Mouse (Mus musculus) layer of hippocampus, adult 8-10 months (tissue): ENCODE data around the gene Cela1. TPM values are rescaled to one million over a fixed set of nuclear protein-coding genes. Genes with fewer than 3 reads are reported as not detected.

Source experiments
- DNase-seq, 2 experiments: peaks; one replicate each; pipeline ENCODE4 v3.0.0; 2022; ENCODE audit warnings: low spot score in 2 of 2
- total RNA-seq, 4 experiments: library from RNA; stranded (reverse); gene quantifications; 2 replicates each; pipeline ENCODE4 v1.2.4; 2022

The Cela1 gene
- total RNA-seq, 4 experiments from 2014 or later, result 0.68 to 7.5 (median 5.7) TPM

DNA sequence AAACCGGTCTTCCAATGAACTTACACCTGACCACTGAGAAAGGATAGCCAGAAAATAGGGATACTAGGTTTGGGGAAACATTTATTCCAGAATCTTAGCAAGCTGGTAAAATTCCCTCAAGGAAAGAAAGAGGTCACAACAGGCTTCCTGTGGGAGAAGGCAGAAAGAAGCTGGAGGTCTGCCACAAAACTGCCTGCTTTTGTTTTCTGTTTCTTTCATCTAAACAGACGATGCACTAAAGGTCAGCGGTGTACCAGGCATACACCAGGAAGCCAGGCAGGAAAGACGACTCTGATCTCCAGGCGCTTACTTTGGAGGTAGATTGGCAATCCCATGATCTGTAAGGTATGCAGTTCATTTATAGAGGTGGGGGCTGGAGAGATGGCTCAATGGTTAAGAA, 16.9 kb downstream of the Cela1 start:
- no peak for DNase-seq

DNA sequence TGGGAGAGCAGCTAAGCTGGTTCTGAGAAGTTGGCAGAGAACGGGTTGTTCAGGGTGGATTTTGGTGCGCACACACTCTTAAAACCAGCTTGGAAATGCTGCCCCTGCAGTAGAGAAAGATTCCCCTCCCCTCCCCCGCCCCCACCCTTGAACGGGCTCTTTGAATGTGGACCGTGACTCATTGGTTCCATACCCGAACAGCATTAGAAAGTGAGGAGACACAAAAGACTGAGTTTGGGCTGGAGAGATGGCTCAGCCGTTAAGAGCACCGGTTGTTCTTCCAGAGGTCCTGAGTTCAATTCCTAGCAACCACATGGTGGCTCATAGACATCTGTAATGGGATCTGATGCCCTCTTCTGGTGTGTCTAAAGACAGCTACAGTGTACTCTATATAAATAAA, 17.7 kb downstream of the Cela1 start:
- no peak for DNase-seq

DNA sequence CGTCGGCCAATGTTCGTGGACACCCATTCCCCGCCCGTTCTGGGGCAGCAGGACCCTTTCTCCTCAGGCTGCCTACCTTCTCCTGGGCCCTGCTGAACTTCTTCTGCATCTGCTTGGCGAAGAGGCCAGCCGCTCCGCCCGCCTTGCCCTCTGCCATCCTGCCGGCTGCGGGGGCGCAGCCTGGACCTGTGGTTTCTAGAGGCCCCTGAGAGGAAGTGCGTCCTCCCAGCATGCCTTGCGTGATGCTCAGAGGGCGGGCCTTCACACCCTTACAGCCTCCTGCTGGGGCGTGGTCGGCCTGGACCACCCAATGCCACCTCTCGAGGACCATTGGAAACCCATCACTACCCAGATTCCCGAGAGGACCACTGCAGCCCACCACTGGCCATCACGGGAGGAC, 18.4 kb downstream of the Cela1 start, which contains the start of gene Bin2:
Gene Bin2, minus strand, starts transcription at position 217 of the 400 bp plus-strand sequence.
- peak in 1 of 2 experiments; percentile 12 for DNase-seq

DNA sequence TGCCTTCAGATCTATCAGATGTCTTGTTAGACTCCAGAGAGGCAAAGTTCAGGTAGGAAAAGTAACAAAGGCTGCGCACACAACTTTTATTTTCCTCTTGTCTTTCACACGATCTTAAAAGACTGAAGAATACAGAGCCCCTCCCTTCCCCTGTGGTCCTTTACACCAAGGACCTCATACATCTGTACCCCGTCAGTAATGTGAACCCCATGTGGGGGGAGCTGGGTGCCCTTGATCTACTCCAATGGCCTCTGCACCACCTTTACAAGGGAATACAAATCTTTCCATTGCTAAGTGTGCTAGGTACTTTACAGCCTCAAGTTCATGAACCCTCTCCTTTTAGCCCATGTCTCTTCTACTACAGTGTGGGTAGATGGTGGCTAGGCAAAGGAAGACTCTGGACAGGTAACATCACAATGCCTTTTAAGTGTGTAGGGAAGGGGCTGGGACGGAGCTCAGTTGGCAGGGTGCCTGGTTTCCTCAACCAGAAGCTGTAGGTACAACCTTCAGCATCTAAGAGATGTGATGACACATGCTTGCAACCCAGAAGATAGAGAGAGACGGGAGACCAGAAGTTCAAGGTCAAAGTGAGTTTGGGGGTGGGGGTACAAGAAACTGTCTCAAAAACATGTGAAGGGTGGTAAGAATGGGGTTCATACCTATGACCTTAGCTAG, 19.7 kb downstream of the Cela1 start:
- no peak for DNase-seq

DNA sequence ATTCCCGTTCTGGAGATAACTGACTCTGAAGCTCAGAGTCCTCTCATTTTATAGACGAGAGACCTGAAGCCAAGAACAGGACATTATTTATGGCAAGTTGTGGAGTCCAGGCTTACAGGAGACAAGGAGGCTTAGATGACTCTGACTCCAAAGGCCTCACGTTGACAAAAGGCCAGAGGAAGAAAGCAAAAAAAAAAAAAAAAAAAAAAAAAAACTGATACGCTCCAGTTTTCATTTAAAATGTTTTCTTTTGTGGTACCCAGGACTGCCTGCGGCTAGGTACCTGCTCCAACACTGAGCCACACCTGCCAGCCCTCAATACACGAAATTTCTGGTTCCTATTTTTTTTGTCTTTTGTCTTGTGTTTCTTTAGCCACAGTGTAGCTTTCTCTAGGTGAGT, 20.3 kb downstream of the Cela1 start:
- DNase-seq, result no peak

DNA sequence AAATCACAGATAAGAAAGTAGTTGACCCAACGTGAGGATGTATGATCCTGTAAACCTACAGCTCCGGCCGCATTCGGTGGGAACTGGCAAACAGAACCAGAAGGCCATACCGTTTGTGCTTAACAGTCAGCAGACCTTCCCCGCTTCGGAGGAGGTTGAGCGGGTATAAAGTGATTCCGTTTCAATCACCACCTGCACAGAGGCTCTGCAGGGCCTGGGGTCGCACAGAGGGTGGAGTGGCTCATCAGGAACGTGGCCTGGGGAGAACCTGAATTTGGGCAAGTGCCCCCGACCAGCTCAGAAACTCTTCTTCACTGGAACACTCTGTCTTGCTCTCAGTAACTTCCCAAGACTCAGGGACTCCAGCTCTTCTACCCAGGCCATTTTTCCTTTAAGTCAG, 20.9 kb downstream of the Cela1 start:
- no peak for DNase-seq

DNA sequence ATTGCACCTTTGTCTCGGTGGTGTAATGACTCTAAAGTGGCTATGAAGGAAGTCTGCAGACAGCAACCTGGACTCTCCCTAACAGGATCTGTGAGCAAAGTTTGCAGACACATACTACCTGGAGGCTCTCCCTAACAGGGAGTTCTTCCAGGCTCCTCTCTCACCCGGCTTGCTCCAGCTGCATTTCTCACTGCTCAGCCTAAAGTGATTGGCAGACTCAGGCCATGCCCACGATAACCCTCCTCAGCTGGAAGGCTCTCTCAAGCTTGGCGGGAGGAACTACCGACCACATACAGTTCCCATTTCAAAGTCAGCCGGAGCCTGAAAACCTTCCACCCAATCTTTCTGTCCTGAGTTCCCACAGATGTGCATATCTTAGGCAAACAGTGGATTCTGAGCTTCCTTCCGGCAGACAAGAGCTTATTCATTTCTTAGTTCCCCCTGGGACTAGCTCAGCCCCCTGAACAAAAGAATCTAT, 21.5 kb downstream of the Cela1 start:
- no peak for DNase-seq

DNA sequence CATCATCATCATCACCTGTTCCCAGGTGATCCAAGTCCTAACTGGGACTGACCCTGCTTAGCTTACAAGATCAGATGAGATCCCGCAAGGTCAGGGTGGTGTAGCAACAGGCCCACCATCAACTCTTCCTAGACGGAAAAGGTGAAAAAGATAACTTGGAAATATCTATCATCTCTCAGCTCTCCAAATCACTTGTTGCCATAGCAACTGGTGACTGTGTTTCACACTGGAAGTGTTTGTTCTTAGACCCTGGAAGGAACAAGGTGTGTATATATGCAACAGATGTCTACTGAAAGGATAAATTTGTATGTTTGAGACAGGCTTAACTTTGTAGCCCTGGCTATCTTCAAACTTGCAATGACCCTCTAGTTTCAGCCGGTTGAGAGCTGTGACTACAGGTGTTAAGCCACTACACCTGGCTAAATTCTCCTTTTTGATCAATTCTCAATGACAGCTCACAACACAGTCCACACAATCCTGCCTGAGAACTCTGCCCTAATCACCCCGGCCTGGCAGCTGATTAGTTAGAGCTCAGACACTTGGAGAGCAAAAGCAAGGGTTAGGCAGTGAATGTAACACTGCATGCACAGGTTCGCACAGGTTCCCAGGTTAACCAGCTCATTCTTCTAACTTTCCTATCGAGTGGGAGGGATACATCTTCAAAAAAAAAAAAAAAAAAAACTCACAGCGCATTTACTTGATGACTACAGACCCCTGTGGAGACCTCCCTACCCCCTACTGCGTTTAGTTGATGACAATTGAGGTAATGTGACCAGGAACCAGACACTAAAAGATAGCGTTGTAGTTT, 22.1 kb downstream of the Cela1 start:
- no peak for DNase-seq

DNA sequence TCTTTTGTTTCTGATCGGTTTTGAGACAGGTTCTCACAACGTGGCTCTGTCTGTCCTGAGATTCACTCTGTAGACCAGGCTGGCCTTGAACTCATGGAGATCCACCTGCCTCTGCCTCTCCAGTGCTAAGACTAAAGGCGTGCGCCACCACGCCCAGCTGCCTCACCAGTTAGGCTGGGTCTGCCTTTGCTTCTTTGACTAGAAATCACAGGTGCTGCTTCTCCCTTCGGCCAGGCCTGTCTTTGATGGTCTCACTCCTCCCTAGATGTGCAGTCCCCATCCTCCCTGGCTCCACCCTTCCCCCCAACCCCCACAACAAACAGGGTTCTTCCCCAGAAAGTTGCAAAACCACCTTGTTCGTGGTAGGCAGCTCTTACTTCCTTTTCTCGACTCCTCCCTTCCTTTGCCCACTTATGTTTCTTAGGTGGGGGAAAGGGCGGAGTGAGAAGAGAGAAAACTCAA, 22.9 kb downstream of the Cela1 start:
- no peak for DNase-seq

DNA sequence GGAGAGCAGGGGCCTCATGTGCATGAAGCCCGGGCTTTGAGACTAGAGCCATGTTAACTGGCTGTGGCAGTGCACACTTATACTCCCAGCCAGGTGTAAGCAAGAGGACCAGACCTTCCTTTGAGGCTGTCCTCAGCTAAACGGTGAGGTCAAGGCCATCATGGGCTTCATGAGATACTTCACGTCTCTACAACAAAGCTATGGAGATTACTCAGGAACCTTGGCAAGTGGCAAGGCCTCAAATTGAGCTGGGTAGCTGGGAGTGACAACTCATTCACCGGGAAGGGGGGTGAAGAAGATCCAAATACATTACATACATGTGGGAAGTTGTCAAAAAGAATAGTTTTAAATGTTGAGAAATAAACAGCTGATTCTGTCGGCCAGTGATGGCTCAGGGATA, 26.9 kb downstream of the Cela1 start:
- DNase-seq, result no peak

DNA sequence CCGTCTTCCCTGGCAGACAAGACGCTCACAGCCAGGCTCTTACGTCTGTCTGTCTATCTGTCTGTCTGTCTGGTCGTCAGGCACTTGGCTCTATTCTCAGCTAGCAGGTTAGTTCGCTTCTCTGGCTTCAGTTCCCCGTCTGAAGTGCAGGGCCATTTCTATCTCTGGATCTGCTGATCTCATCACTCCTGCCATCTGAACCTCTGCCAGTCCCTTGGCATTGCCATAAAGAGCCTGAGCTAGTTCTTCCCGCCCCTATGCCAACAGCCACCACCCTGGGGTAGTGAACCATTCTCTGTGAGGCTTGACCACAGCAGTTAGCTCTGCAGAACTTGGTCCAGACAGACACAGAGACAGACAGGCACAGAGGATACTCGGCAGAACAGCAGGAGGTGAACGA, 27.4 kb downstream of the Cela1 start:
- peak in 1 of 2 experiments; percentile 14 for DNase-seq

DNA sequence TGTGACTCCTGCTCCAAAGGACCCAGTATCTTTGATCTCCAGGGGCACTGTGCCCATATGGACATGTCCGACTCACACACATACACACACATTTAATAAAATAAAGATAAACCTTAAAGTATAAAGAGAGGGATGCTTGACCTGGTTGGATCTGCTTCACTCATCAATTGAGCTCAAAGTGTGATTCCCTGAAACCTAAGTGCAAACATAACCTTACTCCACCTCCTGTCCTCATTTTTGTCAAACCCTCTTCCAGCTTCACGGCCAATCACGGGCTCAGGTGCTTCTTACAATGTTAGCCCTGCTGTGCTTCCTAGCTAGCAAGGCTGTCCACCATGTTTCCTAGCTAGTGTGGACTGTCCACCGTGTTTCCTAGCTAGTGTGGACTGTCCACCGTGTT, 32.5 kb downstream of the Cela1 start:
- DNase-seq, result no peak

DNA sequence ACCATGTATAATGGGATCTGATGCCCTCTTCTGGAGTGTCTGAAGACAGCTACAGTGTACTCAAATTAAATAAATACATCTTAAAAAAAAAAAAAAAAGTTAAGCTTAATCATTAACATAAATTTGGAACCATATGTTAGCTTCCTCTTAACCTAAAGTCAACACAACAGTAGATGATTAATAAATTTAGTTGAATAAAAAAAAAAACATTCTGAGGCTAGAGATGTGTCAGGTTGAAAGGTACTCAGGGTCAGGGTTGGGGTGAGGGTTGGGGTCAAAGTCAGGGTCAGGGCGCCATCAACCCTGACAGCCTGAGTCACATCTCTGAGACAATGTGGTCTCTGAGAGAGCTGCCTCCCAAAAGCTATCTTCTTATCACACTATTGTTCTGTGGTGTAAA, 33.5 kb downstream of the Cela1 start:
- no peak for DNase-seq

DNA sequence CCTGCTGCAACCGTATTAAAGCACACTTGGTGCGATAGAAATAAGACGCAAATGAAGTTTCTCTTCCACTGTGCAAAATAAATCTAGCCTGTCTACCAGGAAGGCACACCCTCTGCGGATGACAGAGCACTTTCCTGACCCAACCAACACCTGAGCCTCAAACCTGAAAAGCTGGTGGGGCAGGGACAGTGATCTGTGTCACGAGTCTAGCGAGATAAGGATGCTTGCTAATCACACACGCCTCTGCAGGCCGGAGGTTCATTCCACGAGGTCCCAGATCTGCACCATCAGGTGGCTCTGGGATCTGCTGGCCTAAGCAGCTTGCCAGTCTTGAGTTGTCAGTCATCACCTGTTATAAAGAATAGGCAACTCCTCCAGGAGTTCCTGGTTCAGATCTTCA, 36.1 kb downstream of the Cela1 start:
- no peak for DNase-seq

DNA sequence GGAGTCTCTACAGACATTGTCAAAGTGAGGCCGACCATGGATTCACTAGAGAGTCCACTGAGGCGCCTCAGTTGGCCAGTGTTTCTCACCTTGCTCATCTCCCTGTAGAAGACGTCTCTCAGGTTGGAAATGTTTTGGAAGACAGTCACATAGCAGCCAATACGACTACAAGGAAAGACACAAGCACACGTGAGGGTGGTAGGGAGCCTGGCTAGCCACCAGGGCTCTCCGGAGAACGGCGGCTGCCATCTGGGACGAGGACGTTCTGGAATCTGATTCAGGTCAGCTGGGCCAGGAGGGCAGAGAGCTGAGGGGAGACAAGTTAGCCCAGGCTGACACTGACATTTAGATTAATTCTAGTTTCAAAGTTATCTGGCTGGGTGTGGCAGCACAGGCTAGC, 37.6 kb downstream of the Cela1 start:
- DNase-seq, result no peak

DNA sequence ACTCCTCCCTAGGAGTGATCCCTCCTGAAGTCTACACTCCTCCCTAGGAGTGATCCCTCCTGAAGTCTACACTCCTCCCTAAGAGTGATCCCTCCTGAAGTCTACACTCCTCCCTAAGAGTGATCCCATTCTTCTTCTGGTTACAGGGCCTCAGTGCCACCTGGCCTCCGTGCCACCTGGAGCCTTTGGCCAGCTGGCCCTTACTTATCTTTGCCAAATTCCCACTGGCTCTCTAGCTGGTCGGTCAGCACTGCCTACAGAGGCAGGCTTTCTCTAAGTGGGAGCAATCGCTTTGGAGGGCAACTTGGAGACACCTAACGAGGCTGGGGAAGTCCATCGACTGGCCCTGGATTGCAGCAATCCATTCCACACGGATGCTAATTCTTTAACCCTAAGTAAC, 41.6 kb downstream of the Cela1 start:
- DNase-seq, result no peak

DNA sequence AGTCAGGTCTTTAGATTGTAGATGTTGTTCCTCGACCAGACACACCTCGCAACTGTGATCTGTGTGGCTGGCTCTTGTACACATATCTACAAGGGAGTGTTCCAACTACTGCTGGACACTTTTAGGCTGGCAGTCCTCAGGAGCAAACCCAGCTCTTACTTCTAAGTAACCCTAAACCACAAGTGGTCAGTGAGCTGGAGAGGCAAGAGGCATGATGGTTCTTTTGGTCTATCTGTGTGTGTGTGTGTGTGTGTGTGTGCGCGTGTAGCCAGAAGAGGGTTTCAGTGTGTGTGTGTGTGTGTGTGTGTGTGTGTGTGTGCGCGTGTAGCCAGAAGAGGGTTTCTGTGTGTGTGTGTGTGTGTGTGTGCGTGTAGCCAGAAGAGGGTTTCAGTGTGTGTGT, 45.3 kb downstream of the Cela1 start:
- DNase-seq, result no peak

DNA sequence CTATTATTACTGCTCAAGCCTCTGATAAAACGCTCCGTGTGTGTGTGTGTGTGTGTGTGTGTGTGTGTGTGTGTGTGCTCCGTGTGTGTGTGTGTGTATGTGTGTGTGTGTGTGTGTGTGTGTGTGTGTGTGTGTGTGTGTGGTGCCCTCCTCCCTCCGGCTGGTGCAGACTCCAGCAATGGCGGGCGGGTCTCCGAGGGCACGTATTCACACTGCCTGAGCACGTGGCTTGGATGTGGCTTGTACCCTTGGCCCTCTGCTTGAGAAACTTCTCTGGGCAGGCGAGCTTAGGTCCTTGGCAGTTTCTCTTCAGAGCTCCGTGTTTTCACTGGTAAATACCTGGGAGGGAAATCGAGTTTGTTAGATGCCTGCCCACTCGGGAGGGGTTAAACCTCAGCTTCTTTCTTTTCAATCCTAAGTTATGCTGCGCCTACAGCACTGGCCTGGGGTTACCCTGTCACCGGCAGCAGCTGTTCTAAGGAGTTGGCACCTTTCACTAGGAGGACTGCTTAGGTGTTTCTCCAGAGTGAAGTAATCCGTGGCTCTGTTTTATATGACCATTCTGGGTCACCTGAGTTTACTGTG, 46.4 kb downstream of the Cela1 start:
- no peak for DNase-seq

DNA sequence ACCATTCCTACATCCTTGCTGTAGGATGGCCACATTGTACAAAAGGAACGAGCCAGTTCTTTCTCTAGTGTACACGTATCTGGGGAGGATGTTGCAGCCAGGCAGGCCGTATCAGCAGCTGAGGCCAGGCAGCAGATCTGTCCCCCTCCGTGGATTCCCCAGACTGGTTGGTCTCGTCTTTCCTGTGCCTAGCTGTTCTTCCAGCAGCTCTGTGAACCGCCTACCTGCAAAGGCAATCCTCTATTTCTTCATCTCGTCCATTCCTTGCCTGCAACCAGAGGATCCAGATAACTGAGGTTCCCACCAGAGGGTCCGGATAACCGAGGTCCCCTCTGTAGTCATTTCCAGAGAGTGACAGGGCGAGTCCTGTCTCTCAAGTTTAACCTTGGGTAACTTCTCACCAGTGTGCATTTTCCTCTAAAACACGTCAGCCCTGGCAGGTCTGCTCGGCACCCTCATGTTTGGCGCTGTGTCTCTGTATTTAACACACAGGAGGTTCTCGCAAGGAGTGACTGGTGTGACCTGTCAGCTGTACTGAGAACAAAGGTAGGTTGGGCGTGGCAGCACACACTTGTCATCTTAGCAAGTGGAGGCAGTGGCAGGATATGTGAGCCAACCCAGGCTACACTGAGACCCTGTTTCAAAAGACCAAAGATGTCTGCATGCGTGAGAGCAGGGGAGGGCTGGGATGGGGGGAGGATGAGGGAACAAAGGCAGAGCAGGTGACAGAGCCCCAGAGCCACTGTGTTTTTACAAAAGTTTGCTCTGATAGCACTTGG, 47.6 kb downstream of the Cela1 start:
- no peak for DNase-seq

DNA sequence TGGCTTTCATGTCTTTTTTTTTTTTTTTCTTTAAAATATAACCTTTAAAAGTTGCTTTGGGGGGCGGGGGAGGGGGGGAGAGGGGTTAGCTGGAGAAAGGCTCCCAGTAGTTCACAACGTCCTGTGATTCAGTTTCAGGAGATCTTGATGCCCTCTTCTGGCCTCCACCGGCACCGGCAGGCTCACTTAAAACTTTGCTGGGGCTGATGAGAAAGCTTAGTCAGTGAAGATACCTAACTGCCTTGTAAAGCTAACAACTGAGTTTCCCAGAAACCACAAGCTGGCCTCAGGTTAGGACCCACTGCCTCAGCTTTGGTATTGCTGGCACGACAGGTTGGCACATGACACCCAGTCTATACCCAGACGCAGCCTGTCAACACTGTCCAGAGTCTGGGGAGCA, 50.1 kb downstream of the Cela1 start:
- DNase-seq, result no peak

DNA sequence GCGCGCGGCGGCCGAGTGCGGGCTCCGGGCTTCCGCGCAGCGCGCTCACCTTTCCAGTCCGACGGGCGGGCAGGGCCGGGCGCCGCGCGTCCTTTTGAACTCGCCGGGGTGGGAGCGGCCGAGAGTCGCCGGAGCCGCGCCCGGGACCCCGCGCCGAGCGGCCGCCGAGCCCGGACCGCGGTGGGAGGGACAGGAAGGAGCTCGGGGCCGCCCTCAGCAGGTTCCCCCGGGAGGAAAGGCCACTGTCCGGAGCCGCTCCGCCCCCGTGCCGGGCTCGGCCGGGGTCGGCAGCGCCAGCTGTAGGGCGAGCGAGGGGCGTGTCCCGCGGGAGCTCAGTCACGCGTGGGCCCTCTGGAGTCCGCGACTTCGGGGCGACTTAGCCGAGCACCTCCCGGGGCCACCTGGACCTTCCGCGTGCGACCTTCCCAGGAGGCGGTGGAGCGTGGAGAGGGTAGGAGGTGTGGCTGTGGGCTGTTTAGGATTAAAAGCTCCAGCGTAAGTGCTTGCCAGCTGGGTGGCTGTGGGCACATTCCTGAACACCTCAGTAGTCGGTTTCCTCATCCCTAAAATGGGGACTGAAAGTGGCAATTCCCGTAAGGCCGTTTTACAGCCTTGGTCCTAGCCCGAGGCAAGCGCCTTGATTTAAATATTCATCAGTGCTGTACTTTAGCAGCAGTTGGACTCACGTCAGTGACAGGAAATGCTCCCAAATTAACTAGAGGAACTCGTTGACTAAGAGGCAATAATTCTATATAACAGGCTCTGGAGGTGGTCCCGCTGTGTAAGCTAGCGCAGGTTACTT, 50.8 kb downstream of the Cela1 start, which contains the start of gene Smagp:
Gene Smagp, minus strand, starts transcription at position 241 of the 802 bp plus-strand sequence.
- DNase-seq, result no peak
